Mouse (Mus musculus) CD4-positive helper T cell, adult 2 months (primary cell): Measurements from ENCODE around the gene Krt1.

Source experiments
- DNase-seq: peaks from one replicate; pipeline ENCODE4 v3.0.0-alpha.2; 2012; ENCODE audit warnings: low read depth, missing footprints, low spot score

Gene Krt1

DNA sequence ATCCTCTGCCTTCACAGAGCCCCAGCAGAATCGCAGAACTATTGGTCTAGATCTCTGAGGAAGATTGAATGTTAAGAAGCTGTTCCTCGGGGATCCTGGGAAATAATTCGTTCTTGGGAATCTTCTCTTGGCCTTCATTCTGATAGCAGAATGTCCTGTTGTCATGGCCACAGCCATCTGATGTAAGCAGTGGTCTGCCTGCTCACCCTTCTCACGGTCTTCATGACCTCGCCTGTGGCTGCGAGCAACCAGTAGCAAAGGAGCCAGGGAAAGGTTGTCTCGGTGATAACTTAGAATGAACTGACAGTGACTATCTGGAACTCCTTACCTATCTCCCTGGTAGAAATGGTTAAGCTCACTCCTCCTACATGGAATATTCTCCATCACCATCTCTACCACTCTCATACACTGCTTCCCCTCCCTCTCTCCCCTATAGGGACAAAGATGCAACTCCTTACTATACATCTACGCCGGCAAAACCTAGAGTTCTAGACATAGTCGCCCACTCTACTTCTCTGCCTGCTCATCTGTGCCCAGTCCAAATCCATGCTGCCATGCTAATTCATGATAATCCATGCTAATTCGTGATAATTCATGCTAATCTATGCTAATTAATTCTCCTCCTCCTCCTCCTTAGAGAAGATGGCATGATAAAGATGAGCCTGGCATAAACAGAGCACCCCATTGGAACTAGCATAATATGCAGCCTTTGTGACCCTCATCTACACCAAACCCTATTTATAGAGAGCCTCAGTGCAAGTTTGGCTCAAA, 47.4 kb downstream of the Krt1 start:
- no peak for DNase-seq

DNA sequence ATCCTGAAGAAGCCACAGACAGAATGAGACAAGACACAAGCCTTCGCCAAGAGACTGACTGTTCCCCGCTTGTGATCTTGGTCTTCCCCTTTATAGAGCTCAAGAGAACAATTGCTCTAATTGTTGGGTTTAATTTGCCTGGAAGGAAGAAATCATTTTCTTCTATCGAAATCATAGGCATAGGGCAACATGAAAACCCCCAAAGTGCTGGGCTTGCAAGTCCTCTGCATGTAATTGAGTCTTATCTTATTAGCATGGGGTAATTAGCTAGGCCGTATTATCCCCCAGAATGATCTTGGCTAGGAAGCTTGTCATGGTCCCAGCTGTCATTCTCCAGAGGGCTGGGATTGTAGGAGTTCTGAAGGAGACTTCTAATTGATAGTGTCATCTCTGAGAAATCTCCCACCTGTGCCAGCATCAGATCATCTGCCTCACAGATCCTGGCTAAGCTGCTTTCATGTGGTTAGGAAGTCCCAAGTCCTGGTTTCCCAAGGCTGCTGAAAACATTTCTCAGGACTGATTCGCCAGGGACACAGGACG, 48.2 kb downstream of the Krt1 start, which contains the start of gene Krt73:
TSS of gene Krt73 (minus strand) at position 51 of the 540 bp plus-strand sequence.
- DNase-seq, result no peak
